ENCODE assay signal across 9 mouse cellular contexts in genomic region chr7:118448134-118448967, GRCm38 (mm10). TPM values are rescaled to one million over a fixed set of nuclear protein-coding genes. Genes with fewer than 3 reads are reported as not detected.
DNase-seq lines count a peak whose midpoint lies in the region; ATAC-seq and TF ChIP-seq lines count a peak whose summit lies in the region.
"Had no signal": no experiment of that assay in that cellular context is flagged by ENCODE, and none has a peak within 500 bp of the region (broad histone marks: within the 10 kb centered on the region; RNA-seq: fewer than 3 reads in every experiment).

TSS of gene Syt17 (minus strand) at chr7:118448222.

- H3K4me1 ChIP-seq in cerebellum, adult 2 months (ENCODE audit: control insufficient read depth, insufficient read depth, low read length): 0 out of 2 replicates have a peak, but pooled peaks cover 3% of the 10 kb centered on the region
- peaks cover 2% of the 10 kb centered on the region; the same call in 1 of the 2 replicates for H3K4me1 ChIP-seq in lung, postnatal 0 days (ENCODE audit: insufficient read depth, low read depth, low read length)

- peak within 1 kb of the TSS; percentile 62 for H3K9ac ChIP-seq in lung, postnatal 0 days (replicated peaks; ENCODE audit: low read depth)

- H3K4me3 ChIP-seq in cerebellum, adult 2 months (replicated peaks; ENCODE audit: insufficient read depth, low read depth, low read length): peak within 1 kb of the TSS; percentile 47
- H3K4me3 ChIP-seq in lung, postnatal 0 days (ENCODE audit: low read depth, low read length): peak within 1 kb of the TSS; percentile 48

- ATAC-seq in hematopoietic stem cell, adult 5-6 weeks (replicated peaks in 1 of 2; ENCODE audit: insufficient read depth in 1 of 2, low FRiP score in 2 of 2, low TSS enrichment in 1 of 2, low read depth in 1 of 2, poor library complexity in 2 of 2, severe bottlenecking in 2 of 2): peak; percentile 55 to 59
- peak; percentile 70 for ATAC-seq in lung, postnatal 0 days
- no peak for ATAC-seq in activated CD4-positive, CD25-positive, alpha-beta regulatory T cell, adult 4 months

- peak within 1 kb of the TSS; percentile 84 for H3K4me2 ChIP-seq in lung, postnatal 0 days (replicated peaks; ENCODE audit: low read depth, low read length)

- no peak for TF ChIP-seq EP300 in lung, postnatal 0 days (IDR thresholded peaks at IDR 0.05)

- H3K9me3 ChIP-seq in lung, postnatal 0 days (ENCODE audit: low read length): no peaks in the 10 kb centered on the region

- H3K27ac ChIP-seq in cerebellum, adult 2 months (ENCODE audit: insufficient read depth, low read length): no peak within 1 kb of the TSS
- H3K27ac ChIP-seq in lung, postnatal 0 days (ENCODE audit: low read length): peak within 1 kb of the TSS; percentile 20
- H3K27ac ChIP-seq: macrophage had no signal

- peaks cover 7% of the 10 kb centered on the region; the same call in 1 of the 2 replicates for H3K27me3 ChIP-seq in cerebellum, adult 2 months (ENCODE audit: control insufficient read depth, insufficient read depth, low read length)
- peaks cover 5% of the 10 kb centered on the region; the same call in 1 of the 2 replicates for H3K27me3 ChIP-seq in lung, postnatal 0 days (replicated peaks; ENCODE audit: insufficient read depth, low read length)

- DNase-seq in R1 (ENCODE audit: low read depth, low spot score): peak; percentile 61
- DNase-seq in cerebellum, adult 2 months: peak; percentile 39 to 58
- DNase-seq in forelimb bud, embryonic 11.5 days (ENCODE audit: low read depth, low spot score): peak; percentile 69
- DNase-seq in layer of hippocampus, adult 9-11 months: peak; percentile 41
- DNase-seq in lung, postnatal 0 days (ENCODE audit: low spot score): peak; percentile 88
- DNase-seq in retina, postnatal 1 day: peak; percentile 84

- H3K36me3 ChIP-seq in lung, postnatal 0 days (ENCODE audit: insufficient read depth, low read length): no peaks in the 10 kb centered on the region

- TF ChIP-seq POLR2A in cerebellum, adult 2 months (IDR thresholded peaks at IDR 0.05; ENCODE audit: borderline replicate concordance, insufficient read depth, low read length): no peak

- peak; percentile 37 for TF ChIP-seq CTCF in cerebellum, adult 2 months (IDR thresholded peaks at IDR 0.05; ENCODE audit: borderline replicate concordance, insufficient read depth, low read depth, low read length)
- peak; percentile 79 for TF ChIP-seq CTCF in lung, postnatal 0 days (IDR thresholded peaks at IDR 0.05)

- WGBS in cerebellum, adult 2 months: under 1% methylated on average over 58 of the region's 58 CpGs
- under 1% methylated on average over 54 of the region's 58 CpGs for WGBS in lung, postnatal 0 days

RNA-seq across cellular contexts. Expression of gene Syt17, which starts in this region (rescaled TPM):
- 9.7 and 10.3 TPM in 2 replicates for polyA plus RNA-seq in cerebellum, adult 2 months (2012; rRNA removed)
- total RNA-seq in hematopoietic stem cell, adult 5-6 weeks (2017): not detected in 2 replicates
- polyA plus RNA-seq in lung, postnatal 0 days (2015; fragmentation: Nextera tagmentation; extraction: Ambion mirVana): 4.3 and 4.4 TPM in 2 replicates
- under 1 TPM in 1 of 2 experiments, not detected in 1; 0.24 TPM for polyA plus RNA-seq in activated CD4-positive, CD25-positive, alpha-beta regulatory T cell, adult 4 months (2017; shearing (Covaris generic))
- polyA plus RNA-seq: macrophage had no signal

Comparison
In these comparisons a context has a peak if more than half of its experiments do, and no peak if none do; other contexts are left out.
1. Peak in ATAC-seq in hematopoietic stem cell, adult 5-6 weeks; RNA of the gene not detected or under 1 TPM.